Mouse (Mus musculus): Measurements from ENCODE around the gene Gpr146.
"Not testable (repeated sequence)": the region's sequence is repeated elsewhere in the genome, so short reads cannot be mapped to it uniquely, and the experiment has no call there.

Gene Gpr146

DNA sequence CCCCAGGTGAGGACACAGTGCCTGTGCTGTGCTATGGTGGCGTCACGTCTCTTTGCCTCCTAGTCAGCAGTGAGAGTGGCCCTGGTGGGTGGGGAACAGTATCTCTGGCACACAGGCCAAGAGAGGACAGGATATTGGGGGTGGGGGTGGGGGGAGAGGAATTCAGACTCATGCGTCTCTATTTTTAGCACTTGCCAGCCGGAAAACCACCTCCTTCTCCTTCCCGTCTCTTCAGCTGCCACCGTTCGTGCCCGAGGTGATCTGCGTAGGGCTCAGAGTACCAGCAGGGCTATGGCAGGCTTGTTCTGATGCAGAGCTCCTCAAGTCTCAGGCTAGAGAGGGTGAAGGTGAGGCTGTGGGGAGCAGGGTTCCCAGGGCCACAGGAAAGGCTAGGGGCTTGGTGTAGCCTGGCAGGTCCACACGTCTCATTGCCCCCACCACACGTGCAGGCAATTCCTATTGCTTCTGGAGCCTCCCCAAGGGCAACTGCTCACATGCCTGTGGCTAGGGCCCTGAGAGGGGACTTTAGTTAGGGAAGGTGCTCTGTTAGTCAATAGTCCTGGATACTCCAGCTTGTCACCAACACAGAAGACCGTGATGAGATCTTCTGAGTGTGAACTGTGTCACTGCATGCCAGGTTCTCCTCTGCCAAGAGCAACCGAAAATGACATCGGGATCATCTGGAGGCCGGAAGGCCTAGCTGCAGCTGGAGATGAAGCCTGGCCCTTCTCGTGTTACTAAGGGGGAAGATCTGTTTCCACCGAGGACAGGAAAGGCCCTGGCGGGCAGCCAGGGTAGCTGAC is at the start of gene Gpr146:
Gpr146 (plus strand) TSS at position 230 of the 803 bp plus-strand sequence.
- peak; percentile 76 for DNase-seq

DNA sequence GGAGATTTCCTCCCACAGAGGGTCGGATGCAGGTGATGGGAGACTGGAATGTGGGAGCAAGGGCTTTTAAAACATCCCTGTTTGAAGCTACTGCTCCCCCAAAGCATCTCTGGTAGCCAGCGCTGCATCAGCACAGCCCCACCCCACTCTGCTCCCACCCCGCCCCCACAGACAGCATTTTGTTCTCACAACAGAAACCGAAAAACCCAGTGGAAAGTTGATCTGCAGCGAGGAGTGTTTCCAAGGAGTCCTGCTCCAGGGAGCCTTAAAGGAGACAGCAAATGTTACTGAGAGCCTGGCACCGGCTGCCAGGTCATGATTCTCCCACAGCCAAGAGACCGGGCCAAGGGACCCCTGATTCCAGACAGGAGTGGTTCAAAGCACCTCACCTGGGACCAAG is 46.7 kb upstream of the Gpr146 start:
- DNase-seq = no peak

DNA sequence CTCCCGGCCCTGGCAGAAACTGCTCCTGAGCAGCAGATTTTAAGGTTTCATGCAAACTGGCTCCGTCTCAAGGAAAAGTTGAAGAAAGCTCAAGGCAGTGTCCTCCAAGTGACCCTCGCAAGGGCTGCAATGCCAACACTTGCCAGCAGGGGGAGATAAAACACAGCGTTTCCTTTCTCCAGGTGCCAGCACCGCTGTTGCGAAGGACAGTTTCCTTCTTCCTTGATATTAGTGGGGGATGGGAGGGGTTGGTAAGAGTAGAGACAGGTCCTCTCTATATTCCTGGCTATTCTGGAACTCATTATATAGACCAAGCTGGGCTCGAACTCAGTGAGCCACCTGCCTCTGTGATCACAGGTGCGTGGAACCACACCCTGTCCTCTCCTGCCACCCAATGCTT is 45.8 kb upstream of the Gpr146 start:
- DNase-seq = peak; percentile 92

DNA sequence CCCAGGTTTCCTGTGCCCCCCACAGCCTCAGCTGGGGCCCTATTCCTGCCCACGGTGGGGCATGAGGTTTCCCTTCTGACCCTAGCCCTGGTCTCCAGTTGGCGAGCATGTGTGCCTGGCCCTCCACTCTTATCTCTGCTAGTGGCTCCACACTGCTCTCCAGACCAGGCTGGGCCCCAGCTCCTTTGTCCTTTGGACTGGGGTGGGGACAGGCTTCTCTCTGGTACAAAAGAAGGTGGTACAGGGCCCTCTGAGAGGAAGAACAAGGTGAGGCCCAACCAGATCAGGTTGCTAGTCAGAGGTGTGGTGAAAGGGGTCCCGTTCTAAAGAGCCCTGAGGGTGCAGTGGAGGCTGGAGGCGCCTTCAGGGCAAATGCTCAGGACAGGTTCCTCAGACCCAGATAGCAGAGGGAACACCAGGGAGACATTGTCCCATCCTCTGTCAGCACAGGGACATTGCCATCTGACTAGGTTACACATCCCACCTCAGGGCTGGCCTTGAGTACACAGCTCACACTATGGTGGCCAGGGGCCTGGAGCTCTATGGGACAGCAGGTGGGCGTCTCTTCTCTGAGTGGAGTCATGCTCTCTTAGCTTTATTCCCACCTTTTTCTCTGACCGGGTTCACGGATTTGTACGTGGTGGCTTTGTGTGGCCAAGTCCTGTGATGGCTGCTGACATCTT is 44.8 kb upstream of the Gpr146 start:
- no peak for DNase-seq

DNA sequence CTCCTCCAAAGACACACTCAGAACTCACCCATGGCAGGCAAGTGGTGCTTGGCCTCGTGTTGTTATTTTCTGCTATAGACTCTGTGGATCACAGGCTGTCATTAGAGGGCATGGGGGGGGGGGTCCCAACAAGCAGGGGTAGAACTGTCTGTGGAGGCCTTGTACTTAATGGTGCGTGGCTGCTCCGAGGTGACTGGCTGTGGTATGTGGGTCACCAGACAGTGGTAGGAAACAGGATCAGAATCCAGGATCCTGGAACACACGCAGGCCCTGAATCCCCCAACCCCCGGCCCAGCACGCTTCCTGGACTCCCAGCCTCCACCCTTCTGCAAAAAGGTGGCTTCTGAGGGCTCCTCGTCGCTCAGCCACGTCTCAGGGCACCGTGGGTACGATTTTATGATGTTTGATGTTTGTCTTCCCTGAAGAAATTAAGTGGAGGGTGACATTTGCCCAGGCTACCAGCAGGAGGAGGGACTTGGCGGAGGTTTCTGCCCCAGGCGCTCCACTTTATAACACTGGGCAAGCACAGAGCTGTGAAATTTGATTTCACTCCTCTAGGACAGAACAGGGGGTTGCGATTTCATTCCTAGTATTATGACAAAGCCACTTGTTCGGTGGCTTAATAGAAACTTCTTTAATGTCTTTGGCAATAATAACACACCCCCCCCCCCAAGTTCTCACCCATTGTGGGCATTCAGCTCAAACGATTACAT is 44.0 kb upstream of the Gpr146 start:
- DNase-seq = peak; percentile 68

DNA sequence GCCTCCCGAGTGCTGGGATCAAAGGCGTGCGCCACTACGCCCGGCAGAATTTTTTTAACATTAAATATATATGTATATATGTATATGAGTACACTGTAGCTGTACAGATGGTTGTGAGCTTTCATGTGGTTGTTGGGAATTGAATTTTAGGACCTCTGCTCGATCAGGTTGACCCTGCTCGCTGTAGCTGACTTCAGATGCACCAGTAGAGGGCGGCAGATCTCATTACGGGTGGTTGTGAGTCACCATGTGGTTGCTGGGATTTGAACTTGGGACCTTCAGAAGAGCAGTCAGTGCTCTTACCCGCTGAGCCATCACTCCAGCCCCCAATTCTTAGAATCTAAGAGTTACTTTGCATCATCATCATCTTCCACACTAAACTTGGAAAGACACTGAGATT is 43.1 kb upstream of the Gpr146 start:
- DNase-seq = not testable (repeated sequence)

DNA sequence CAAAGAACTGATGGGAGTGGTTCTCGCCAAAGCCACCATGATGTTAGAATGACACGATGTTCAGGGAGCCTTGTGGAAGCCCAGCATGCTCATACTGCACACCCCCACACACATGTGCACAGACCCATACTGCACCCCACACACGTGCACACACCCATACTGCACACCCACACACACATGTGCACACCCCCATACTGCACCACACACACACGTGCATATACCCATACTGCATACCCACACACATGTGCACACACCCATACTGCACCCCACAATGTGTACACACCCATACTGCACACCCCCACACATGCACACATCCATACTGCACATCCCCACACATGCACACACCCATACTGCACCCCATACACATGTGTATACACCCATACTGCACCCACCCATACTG is 41.9 kb upstream of the Gpr146 start:
- DNase-seq = no peak

DNA sequence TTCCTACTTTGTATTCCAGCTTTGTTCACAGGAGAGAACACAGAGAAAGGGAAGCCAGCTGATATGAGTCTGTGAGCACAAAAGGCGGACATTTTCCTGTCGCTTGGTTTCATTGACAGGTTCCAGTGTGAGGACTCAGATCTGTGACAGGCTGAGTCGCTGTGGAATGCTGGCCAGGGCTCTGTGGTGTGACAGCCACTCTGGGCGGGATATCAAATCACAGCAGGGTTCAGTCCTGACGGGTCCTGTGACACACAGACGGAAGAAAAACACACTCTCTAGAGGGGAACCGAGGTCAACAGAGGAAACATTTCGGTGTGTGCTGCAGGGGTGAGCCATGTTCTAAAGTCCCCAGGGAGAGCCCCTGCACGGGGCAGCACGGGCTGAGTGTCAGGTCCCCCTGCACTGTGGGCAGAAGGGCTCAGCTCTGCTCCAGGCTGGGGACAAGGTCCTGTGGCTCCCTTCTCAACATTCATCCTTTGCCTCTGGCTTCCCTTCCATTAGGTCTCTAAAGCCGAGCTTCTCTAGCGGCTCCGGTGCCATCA is 39.6 kb upstream of the Gpr146 start:
- no peak for DNase-seq

DNA sequence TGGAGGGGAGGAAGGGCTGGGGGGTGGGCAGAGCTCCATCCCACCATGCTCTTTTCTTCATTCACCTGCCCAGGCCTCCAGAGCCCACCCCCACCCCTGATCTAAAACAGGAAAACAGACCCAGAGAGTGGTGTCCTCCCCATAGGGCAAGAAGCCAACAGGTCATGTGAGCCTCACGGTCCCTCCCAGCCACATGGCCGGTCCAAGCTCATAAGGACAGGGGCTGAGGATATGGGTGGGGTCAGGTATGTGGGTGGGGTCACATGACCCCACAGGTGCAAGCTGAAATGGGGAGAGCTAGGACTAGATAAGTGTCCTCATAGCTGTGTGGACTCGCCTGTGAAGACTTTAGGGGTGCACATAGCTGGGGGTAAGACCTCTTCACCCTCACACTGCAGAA is 39.1 kb upstream of the Gpr146 start:
- peak; percentile 60 for DNase-seq

DNA sequence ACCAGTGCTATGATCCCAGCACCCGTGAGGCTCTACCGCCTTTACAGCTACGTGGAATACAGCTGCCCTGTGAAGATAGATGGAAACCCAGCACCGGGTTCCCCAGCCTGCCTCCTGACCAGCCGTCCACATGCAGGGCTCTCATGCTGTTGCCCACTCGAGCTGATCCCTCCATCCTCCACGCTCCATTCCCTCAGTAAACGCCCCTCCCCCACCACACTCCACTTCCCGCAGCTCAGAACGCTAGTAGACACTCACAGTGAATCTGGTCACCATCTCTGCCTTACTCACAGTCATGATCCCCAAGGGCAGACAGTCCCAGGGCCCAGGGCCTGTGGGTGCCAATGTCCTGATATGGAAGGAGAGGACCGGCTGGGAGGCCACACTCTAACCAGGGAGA is 38.6 kb upstream of the Gpr146 start:
- no peak for DNase-seq

DNA sequence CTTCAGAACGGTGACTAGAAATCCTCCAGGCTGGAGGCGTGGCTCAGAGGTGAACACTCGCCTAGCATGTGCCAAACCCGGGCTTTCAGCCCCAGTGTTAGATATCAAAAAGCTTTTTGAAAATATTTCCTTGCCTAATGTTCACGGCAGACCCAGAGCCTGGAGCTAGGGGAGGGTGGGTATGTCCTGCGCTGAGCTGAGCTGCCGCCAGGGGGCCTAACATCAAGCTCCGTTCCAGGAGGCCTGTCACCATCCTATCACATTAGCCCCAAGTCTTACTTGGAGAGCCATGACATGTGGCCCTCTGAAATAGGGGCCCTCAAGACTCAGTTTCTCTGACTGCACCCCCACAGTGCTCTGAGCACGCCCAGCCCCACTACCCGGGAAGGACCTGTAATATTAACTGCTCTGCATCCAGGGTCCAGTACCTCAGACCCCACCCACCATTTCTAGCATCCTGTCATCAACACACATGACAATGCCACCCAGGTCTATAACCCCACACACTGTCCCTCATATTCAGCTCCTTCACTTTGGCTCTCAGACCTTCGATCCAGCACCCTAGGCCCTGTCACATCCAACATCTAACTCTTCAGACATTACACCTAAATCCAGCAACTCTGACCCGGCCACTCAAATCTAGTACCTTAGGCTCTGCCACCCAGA is 33.3 kb upstream of the Gpr146 start:
- peak; percentile 81 for DNase-seq

DNA sequence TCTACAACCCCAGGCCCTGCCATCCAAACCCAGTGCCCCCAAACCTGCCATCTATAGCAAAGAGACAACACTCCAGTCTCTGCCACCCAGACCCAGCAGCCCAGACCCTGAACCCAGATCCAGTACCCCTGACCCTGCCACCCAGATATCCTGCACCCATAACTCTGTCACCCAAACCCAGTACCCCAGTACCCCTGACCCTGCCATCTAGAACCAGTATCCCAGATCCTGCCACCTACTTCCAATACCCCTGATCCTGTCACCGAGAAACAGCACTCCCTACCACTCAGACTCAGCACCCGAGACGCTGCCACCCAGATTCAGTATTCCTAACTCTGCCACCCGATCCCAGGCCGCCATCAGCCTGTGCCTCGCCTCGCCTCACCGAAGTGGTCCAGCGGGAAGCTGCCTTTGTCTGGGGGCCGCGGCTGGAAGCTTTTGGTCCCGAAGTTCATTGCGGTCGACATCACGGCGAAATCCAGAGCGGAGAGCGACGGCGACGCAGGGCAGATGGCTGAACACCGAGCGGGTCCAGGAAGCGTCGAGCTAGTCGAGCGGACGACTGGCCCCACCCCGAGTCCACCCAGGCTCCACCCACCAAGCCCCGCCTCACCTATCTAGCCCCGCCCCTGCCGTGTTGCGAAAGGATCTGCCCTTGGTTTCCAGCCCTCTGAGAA is 32.7 kb upstream of the Gpr146 start:
- DNase-seq = peak; percentile 97

DNA sequence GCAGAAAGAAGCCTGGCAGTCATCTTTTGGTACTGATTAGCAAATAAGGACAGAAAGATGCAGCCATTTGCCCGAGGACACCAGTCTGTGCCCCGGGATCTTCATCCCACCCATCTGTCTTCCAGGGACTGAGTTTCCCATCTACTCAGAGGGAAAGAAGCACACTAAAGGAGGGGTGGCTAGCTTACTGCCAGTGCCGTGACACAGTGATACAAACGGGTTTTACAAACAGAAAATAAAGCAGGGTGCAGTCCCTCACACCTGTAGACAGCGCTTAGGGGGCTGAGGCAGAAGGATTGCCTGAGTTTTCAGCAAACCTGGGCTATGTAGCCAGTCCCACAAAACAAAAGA is 32.2 kb upstream of the Gpr146 start:
- DNase-seq = no peak

DNA sequence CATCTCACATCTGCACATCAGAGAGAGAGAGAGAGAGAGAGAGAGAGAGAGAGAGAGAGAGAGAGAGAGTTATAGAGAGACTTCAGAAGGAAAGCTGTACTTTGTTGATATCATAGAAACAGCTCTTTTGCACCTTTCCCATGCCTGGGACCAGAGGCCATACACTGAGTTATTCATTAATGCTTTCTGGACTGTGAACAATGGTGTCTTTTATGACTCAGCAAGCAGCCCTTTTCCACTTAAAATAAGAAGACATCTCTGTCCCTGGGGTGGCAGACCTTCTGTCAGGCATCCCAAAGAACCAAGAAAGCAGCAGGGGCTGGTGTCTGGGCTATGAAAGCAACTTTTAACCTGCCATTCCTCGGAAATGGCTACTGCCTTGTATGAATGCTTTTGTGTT is 30.3 kb upstream of the Gpr146 start:
- DNase-seq = peak; percentile 25

DNA sequence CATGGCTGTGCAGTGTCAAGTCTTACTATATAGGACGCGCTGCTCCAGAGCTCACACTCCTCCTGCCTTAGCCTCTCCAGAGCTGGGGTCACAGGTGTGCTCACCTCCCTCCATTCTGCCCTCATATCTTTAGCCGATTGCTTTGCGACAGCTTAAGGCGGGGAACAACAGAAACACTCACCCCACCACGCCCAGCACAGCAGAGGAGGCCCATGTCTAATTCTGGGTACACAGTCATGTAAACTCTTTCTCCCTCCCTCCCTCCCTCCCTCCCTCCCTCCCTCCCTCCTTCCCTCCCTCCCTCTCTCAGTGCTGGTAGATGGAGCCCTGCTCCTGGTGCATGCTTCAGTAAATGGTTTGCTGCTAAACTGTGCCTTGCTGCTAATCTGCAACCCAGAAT is 27.8 kb upstream of the Gpr146 start:
- DNase-seq = no peak

DNA sequence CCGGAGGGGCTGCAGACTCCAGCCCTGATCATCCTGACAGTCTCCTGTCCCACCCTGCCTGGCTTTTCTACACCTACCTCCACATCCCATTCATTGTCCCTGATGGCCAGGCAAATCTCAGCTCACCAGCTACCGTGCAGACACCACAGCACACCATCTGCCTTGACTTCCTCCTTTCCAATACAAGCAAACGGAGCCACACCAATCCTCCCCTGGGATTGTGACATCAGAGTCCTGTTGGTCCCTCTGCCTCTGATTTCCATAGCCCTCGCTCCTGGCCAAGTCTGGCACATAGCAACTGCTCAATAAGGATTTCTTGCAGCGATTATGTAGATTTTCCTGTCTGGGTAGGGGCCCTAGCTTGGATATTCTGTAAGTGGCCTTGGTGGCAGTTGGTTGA is 26.4 kb upstream of the Gpr146 start, which contains the start of gene Cox19:
Cox19 (minus strand) TSS at position 285 of the 400 bp plus-strand sequence.
- DNase-seq = no peak

DNA sequence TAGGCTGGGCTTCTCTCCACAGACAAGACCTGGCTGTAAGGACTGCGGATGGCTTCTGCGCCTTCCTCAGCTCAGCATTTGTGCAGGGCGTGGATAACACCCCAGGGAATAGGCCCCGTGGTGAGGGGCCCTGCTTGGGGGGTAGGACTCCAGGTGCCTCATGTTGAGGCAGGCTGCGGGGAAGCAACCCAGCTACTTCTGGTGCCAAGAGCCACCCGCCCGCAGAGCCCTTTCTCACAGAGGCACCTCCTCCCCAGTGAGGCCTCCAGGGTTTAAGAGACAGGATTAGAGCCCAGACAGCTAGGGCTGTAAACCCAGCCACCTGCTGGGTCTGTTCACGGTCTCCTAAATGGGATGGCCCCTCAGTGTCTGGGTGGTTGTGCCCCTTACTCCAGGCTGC is 25.9 kb upstream of the Gpr146 start:
- DNase-seq = no peak

DNA sequence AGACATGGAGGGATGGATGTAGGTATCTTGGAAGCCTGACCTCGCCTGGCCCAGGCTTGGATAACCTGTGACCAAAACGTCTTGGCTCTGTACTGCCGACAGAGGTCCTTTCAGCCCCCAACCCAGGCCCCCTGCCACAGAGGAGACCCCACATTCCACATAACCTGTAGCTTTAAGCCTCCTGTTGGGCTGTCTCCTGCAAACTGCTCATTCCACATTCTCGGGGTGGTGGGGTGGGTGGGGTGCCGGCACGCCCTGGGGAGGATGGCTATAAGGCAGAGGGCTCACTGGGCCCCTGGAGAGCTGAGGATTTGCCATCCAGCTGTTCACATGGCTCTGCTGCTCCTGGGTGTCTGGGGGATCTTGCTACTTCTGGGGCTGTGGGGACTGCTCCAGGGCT is 25.2 kb upstream of the Gpr146 start, which contains the start of gene Cyp2w1:
Cyp2w1 (plus strand) TSS at position 301 of the 400 bp plus-strand sequence.
- no peak for DNase-seq

DNA sequence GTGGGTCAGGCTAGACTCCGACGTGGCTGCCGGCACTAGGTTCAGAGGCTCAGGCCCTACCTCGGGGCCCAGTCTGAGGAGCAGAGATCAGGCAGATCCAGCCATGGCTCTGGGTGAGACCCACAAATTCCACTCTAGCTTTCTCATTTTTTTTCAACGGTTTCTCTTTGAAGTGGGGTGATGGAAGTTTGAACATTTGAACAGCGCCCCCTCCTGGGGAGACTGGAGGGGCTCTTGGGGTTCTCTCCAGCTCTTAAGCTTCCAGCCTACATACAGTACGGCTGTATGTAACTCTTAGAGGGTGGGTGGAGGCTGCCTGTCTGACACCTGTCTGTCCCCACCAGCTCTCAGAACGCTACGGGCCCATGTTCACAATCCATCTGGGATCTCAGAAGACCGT is 24.0 kb upstream of the Gpr146 start:
- DNase-seq = no peak

DNA sequence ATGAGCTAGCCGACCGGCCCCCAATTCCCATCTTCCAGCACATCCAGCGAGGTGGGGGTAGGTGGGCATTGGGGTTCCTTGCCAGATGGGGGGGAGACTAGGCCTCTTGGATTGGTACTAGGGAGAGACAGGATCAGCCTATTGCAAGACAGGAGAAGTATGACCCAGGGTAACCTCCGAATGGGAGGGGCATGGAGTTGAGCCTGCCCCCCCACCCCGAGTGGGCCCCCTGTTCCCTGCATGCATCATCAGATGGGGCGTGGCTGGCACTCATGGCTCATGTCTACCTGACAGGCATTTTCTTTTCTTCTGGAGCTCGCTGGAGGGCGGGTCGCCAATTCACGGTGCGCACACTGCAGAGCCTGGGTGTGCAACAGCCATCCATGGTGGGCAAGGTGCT is 23.6 kb upstream of the Gpr146 start:
- DNase-seq = no peak

DNA sequence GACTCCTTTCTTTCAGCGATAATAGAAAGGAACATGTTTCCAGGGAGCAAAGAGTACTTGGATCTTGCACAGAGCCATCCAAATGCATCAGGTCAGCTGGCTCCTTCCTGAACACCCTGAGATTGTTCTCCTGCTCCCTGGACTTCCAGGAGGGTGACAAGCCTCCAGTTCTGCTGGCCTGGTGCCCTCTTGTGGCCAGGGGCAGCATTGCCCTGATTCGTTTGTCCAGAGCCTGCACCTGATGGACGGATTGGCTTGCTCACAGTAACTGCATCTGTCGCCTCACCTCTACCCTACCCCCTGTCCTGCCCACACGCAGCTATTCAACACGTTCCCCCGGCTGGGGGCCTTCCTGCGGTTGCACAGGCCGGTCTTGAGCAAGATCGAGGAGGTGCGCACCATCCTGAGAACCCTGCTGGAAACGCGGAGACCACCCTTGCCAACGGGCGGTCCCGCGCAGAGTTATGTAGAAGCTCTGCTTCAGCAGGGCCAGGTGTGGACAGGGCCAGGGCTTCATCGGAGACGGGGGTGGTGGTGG is 22.2 kb upstream of the Gpr146 start:
- peak; percentile 90 for DNase-seq

DNA sequence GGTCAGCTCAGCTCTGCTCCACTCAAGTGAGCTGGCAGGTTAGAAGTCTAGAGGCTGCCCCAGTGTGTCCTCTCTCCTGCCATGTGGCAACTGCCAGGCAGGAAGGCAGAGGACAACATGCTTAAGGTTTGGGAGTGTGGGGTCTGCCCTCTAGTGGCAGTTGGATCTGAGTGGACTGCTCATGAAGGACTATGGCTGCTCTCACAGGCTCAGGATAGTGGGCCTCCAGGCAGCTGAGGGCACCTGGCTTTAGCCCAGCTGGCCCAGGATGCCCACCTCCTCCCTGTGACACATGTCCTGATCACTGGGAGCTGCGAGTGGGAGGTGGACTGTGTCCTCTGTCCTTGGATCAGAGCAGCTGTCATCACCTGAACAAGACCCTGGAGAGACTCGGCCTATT is 18.8 kb upstream of the Gpr146 start:
- DNase-seq = peak; percentile 67

Measured in kidney, adult 18-20 months (tissue).